Mouse (Mus musculus) megakaryocyte progenitor cell, adult 5-6 weeks (primary cell): ENCODE results near the gene Usp18. TPM values are rescaled to one million over a fixed set of nuclear protein-coding genes. Genes with fewer than 3 reads are reported as not detected.

ENCODE experiments used
- ATAC-seq: replicated peaks from 2 replicates; pipeline ENCODE4 v1.8.0; 2016; ENCODE audit warnings: mild to moderate bottlenecking, moderate TSS enrichment, inconsistent platforms; ENCODE audit not compliant: poor library complexity
- total RNA-seq, 2 experiments: library from RNA; stranded (forward) in 1 of 2; stranded (reverse) in 1 of 2; fragments of 157-497, 149-512 nt in 1 of 2; fragments of 200-1000 nt in 1 of 2; gene quantifications; 2 replicates each; pipeline versions ENCODE4 v1.2.3 to v1.2.4; 2015 to 2017

Usp18 gene
- 2.2 and 2.6 TPM in 2 replicates for total RNA-seq (2015)
- 1.8 and 2.5 TPM in 2 replicates for total RNA-seq (2017)

- ATAC-seq: peak; percentile 86
Observed at GRCm38 (mm10) chr6:121245127-121246036, at the start of gene Usp18. Gene Usp18, plus strand, starts transcription at chr6:121245906.

GRCm38 (mm10) chr6:121197807-121198365 is 47.8 kb upstream of the Usp18 start:
- no peak for ATAC-seq

- peak; percentile 93 for ATAC-seq
Observed at GRCm38 (mm10) chr6:121200458-121200857, 45.2 kb upstream of the Usp18 start.

GRCm38 (mm10) chr6:121202026-121202425 is 43.7 kb upstream of the Usp18 start:
- no peak for ATAC-seq

- no peak for ATAC-seq
Observed at GRCm38 (mm10) chr6:121206481-121206880, 39.2 kb upstream of the Usp18 start.

GRCm38 (mm10) chr6:121209584-121209983 is 36.1 kb upstream of the Usp18 start:
- ATAC-seq: no peak

- ATAC-seq: peak; percentile 75
Observed at GRCm38 (mm10) chr6:121210149-121210925, 35.4 kb upstream of the Usp18 start, which contains the start of gene Tuba8. Gene Tuba8, plus strand, starts transcription at chr6:121210696.

GRCm38 (mm10) chr6:121210926-121211289 is 34.8 kb upstream of the Usp18 start:
- no peak for ATAC-seq

GRCm38 (mm10) chr6:121211743-121212142 is 34.0 kb upstream of the Usp18 start:
- 0 out of 2 replicates have a peak, but pooled peaks have one; percentile 6 for ATAC-seq

GRCm38 (mm10) chr6:121212988-121213387 is 32.7 kb upstream of the Usp18 start:
- ATAC-seq: no peak

- ATAC-seq: no peak
Observed at GRCm38 (mm10) chr6:121214221-121214620, 31.5 kb upstream of the Usp18 start.

- peak; percentile 62 for ATAC-seq
Observed at GRCm38 (mm10) chr6:121214667-121215330, 30.9 kb upstream of the Usp18 start.

- ATAC-seq: no peak
Observed at GRCm38 (mm10) chr6:121215336-121215735, 30.4 kb upstream of the Usp18 start.

GRCm38 (mm10) chr6:121215896-121216295 is 29.8 kb upstream of the Usp18 start:
- ATAC-seq: no peak

GRCm38 (mm10) chr6:121216589-121217255 is 29.0 kb upstream of the Usp18 start:
- no peak for ATAC-seq

- 0 out of 2 replicates have a peak, but pooled peaks have one; percentile 7 for ATAC-seq
Observed at GRCm38 (mm10) chr6:121218002-121218401, 27.7 kb upstream of the Usp18 start.

GRCm38 (mm10) chr6:121219406-121219805 is 26.3 kb upstream of the Usp18 start:
- ATAC-seq: no peak

- no peak for ATAC-seq
Observed at GRCm38 (mm10) chr6:121220181-121220580, 25.5 kb upstream of the Usp18 start.

GRCm38 (mm10) chr6:121221876-121222597 is 23.7 kb upstream of the Usp18 start:
- ATAC-seq: no peak
